Mouse (Mus musculus) left cerebral cortex, adult 11 months (tissue): ENCODE data around the gene Haghl.
A peak's percentile ranks its signal among the peaks of the same experiment; 100 is the strongest.
"Not testable (repeated sequence)": the region's sequence is repeated elsewhere in the genome, so short reads cannot be mapped to it uniquely, and the experiment has no call there.

Source experiments
- DNase-seq: peaks from one replicate; pipeline ENCODE4 v3.0.0; 2022; ENCODE audit warnings: low spot score

Haghl gene

DNA sequence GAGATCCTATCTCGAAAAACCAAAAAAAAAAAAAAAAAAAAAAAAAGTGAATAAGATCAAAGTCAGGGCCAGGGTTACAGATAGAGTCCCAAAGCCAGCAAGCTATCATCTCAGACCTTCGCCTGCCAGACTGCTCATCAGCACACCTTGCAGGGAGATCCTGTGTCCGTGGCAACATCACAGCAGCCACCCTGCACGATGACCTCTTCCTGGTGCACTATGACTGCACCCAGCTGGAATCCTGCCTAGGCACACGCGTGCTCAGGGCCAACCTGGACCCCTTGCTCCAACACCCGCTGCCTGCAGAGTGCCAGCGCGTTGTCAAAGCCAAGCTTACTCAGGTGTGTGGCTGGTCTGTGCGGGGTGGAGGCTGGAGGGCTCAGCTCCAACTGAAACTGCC, 41.2 kb downstream of the Haghl start:
- no peak for DNase-seq

DNA sequence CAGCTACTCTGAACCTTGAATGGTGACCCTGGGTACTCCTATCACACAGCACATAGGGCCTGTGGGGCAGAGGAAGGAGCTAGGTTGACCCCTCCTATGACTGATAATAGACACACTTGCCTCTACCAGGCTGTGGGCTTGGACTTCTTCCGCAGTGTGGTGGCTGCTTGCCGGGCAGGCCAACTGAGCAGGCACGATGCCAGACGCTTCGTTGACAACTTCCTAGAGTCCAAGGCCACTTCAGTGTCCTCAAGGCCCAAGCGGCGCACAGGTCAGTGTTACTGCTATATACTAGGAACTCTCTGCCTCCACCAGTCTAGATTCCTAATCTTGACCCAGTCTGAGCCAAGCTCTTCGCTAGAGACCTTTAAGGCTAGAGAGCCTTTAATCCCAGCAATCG, 41.6 kb downstream of the Haghl start:
- DNase-seq = no peak

DNA sequence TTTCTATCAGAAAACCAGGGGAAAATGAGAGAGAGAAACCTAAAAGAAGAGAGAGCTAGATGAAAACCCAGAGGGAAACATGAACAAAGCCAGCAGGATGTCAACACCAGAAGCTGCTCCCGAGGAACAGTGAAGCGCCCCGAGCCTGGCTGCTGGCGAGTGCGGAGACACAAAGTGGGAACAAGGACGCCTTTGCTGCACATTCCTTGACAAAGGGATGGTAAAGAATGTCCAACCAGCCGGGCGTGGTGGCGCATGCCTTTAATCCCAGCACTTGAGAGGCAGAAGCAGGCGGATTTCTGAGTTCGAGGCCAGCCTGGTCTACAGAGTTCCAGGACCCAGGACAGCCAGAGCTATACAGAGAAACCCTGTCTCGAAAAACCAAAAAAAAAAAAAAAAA, 44.0 kb downstream of the Haghl start:
- not testable (repeated sequence) for DNase-seq

DNA sequence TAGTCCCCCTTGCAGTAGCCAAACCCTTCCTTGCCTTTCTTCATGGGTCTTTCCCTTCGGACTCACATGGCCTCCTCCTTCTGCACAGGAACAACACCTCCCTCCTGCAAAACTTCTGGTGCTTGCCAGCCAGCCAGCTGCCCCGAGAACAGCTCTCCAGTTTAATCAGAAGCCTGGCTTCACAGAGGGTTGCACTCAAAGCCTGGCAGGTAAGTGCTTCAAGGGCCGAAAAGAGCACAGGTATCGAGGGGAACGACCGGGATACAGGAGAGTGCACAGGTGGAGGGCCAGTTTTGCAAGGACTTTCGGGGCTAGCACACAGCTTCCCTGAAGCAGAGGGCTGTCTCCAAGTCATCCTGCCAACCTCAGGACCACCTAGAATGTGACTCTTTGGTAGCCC, 46.6 kb downstream of the Haghl start:
- DNase-seq = no peak

DNA sequence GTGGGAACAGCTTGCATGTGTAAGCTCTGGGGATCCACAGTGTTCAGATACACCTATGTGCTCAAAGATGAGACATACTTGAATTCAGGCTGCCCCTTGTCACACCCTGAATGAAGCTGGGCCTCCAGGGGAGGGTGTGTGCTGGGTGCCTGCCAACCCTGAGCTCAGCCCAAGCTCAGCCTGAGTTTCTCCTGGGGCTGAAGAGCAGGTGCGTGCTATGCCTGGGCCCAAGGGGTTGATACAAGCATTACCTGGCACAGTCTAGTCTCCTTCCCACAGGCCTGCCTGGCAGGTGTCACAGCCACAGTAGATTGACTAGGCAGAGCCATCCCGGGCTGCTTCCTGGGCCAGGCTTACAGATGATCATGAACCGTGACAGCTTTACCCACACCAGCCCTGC, 49.7 kb downstream of the Haghl start, which contains the start of gene Mslnl:
TSS of gene Mslnl (plus strand) at position 298 of the 400 bp plus-strand sequence.
- no peak for DNase-seq

DNA sequence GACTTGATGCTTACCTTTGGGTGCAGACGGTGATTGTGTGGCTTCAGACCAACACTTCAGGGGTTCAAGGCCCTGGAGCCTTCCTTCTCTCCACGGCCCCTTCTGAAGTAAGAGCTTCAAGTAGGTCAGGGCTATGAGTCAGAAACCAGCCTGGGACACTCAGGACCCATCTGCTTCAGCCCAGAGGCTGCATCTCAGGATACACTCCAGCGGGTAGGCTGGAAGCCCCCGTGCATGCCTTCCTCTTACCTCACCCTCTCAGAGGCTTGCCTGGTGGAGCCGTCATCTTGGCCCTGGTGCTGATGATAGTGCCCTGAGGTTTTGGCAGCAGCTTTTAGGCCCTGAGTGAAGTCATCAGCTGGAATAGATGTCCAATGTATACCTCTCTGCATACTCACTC, 50.2 kb downstream of the Haghl start:
- no peak for DNase-seq

DNA sequence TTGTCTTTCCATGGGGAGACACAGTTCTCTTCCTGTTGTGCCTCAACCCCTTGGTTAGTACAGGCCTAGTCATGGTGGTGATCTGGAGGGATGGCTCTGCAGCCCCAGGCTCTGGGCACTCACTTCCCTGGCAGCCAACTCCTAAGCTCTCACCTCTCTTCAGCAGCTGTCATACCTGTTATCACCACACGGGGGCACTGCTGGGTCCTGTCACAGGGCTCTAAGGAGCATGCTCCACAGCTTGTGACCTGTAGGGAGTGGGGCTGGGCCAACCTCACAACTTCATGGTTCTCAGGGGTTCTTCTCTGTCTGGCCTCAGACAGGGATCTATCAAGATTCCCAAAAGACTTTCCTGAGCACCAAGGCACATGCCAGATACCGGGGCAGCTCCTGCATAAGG, 53.4 kb downstream of the Haghl start:
- DNase-seq = peak; percentile 71
